Mouse (Mus musculus): ENCODE measurements at regions not wholly inside any gene's neighbourhood (a gene's known extent, or its start where the extent isn't known, plus 50 kb on each side); places are given as distances from the start of the nearest gene placed in this dataset.

DNA sequence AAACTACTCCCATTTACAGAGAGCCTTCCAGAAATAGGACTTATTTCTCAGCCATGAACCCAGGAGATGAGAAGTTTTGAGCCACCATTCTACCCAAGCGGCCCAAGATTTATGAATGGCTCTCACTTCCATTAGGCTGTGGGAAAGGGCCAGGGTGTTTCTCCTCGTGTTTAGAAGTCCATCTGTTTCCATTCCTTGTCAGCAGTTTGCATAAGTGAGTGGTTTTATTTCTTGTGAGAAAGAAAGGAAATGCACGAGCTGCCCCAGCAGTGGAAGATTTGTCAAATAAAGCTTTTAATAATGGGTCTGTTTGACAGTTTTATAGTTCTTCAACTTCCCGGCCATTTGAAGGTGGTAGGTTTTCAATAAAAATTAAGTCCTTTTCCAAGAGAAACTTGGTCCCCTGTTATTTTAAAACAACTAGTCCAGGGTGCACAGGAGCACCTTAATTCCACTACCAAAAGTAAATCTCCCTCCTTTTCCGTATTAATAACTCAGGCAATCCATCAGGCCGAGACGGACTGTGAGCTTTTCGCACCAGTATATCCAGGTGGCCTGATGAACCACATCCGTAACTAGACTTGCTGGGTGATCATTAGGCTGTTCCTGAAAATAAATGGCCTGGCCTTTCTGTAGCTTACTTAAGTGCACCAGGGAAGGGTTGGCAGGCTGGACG, 201.2 kb downstream of the Tmem114 start:
- TF ChIP-seq CTCF (IDR thresholded peaks at IDR 0.05; ENCODE audit: borderline replicate concordance, insufficient read depth, low read depth, low read length) (no peak), POLR2A (IDR thresholded peaks at IDR 0.05; ENCODE audit: borderline replicate concordance, insufficient read depth, low read length) (no peak)

All from cerebellum, adult 2 months (tissue).